Mouse (Mus musculus) G1E (cell line): ENCODE data around the gene Fam208a.

Experiments
- CTCF ChIP-seq: IDR thresholded peaks from 2 replicates; pipeline ENCODE4 v1.5.1; 2012; ENCODE audit warnings: low read depth, low read length, inconsistent platforms, mixed read lengths
- GATA1 ChIP-seq: IDR thresholded peaks from 2 replicates; pipeline ENCODE4 v1.6.1; 2012; ENCODE audit warnings: borderline replicate concordance, low read length, inconsistent platforms, mixed read lengths
- TAL1 ChIP-seq: conservative IDR thresholded peaks from 2 replicates; pipeline ENCODE4 v1.6.1; 2012; ENCODE audit warnings: low read depth, low read length, inconsistent platforms, mixed read lengths

GRCm38 (mm10) chr14:27428973-27429711, 508 bp downstream of the Fam208a start:
- TF ChIP-seq CTCF (no peak), TAL1 (no peak), GATA1 (no peak)
